Mouse (Mus musculus) cerebellum, adult 2 months (tissue): Measurements from ENCODE around the gene Mief1. TPM values are rescaled to one million over a fixed set of nuclear protein-coding genes. Genes with fewer than 3 reads are reported as not detected.

Experiments used
- DNase-seq, 2 experiments: peaks; one replicate each; pipeline ENCODE4 v3.0.0; 2021
- H3K27ac ChIP-seq: fragments of 200-500 bp; 2 replicates; pipeline ENCODE4 v1.5.1; 2012; ENCODE audit warnings: low read length, control low read depth, inconsistent platforms; ENCODE audit not compliant: insufficient read depth
- H3K27me3 ChIP-seq: fragments of 200-500 bp; 2 replicates; pipeline ENCODE4 v1.6.1; 2012; ENCODE audit warnings: inconsistent platforms, mild to moderate bottlenecking, low read length, moderate library complexity; ENCODE audit not compliant: control insufficient read depth, insufficient read depth
- H3K4me1 ChIP-seq: fragments of 200-500 bp; 2 replicates; pipeline ENCODE4 v1.6.1; 2011; ENCODE audit warnings: low read length; ENCODE audit not compliant: control insufficient read depth, insufficient read depth
- H3K4me3 ChIP-seq: fragments of 200-500 bp; replicated peaks from 2 replicates; pipeline ENCODE3; 2011; ENCODE audit warnings: mild to moderate bottlenecking, low read depth, low read length, control low read depth; ENCODE audit not compliant: insufficient read depth
- CTCF ChIP-seq: fragments of 200-500 bp; IDR thresholded peaks from 2 replicates; pipeline ENCODE4 v1.5.1; 2011; ENCODE audit warnings: low read depth, mild to moderate bottlenecking, control low read depth, low read length, moderate library complexity, borderline replicate concordance; ENCODE audit not compliant: insufficient read depth
- POLR2A ChIP-seq: fragments of 200-500 bp; IDR thresholded peaks from 2 replicates; pipeline ENCODE4 v1.6.1; 2011; ENCODE audit warnings: low read length, control low read depth, borderline replicate concordance; ENCODE audit not compliant: insufficient read depth
- WGBS: fragments of 180-500 bp; shearing (Covaris S2); methylation state at CpG from one replicate; pipeline ENCODE4 v1.1.7; 2018; 5-methylcytosine and 5-hydroxymethylcytosine counted together
- polyA plus RNA-seq: library from polyadenylated mRNA; depleted of rRNA; stranded (reverse); fragments of >200 nt; gene quantifications from 2 replicates; pipeline ENCODE4 v1.2.3, GENCODE M21; 2012

The Mief1 gene
- polyA plus RNA-seq, 1 experiment = 18.4 TPM

DNA sequence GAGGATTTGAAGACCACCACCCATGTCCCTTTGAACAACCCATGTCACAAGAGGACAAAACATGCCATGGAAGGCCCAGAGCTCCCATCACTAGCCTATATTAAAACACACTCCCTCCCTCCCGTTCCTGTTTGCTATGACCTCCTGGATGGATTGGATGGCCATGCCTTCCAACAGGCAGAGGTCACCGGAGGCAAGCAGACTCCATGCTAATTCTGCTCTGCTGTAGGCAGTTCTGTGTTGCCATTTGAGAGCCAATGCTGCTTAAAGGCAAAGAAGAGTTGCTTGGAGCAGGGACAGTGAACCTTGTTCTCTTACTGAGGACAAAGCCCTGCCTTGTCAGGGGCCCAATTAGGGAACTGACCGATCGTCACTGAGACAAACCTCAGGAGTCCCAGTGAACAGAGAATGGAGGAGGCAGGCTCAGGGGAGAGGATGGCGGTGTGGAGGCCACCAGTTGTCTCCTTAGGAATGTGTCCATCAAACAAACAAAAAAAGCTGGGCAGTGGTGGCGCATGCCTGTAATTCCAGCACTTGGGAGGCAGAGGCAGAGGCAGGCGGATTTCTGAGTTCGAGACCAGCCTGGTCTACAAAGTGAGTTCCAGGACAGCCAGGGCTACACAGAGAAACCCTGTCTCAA is 25.7 kb downstream of the Mief1 start:
- DNase-seq = no peak
- TF ChIP-seq CTCF = no peak
- no peak for TF ChIP-seq POLR2A
- Histone ChIP-seq H3K27me3 (no peaks in the 10 kb centered on the region), H3K4me3 (no peak overlapping the region), H3K4me1 (peaks cover 25% of the 10 kb centered on the region), H3K27ac (no peak overlapping the region)
- WGBS = 61% methylated on average over 8 of the region's 8 CpGs

DNA sequence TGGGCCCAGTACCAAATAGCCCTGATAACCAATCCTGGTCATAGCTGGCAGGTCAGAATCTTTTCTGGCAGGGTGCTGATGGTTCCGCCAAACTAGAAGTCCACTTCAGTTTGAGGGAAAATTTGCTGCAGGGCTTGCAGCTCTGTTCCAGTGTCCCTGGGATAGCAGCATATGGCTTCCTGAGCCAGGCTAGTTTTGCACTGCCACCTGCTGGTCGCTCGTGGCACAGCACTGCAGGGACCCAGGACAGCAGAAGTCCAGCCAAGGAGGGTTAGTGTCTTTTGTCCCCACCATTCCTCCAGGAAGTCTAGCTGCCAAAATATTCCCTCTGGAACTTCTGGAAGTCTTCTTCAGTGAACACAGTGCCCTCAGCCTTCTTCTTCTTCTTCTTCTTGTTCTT is 26.9 kb downstream of the Mief1 start:
- peak; percentile 87 to 92 for DNase-seq
- Histone ChIP-seq H3K4me1 (peaks cover 25% of the 10 kb centered on the region), H3K4me3 (no peak overlapping the region), H3K27ac (no peak overlapping the region), H3K27me3 (no peaks in the 10 kb centered on the region)
- TF ChIP-seq CTCF (peak; percentile 99), POLR2A (no peak)
- 1% methylated on average over 3 of the region's 3 CpGs for WGBS

DNA sequence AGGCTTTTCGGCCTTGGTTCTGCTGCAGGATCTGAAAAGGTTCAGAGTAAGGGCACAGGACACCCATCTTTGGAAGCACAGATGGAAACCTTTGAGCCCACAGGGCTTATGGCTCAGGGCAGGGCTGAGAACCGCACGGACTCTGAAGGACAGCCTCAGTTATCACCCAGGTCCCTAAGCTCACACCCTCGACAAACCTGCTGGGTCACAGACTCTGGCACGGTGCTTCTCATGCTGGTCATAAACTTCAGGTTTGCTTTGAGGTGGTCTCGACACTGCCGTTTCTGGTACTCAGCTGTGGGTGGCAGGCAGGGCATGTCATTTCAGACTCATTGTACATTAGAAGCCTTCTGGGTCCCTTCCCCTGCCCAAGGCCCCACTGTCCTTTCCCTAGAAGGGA is 27.3 kb downstream of the Mief1 start:
- peaks cover 25% of the 10 kb centered on the region for H3K4me1 ChIP-seq
- WGBS = 78% methylated on average over 7 of the region's 7 CpGs

DNA sequence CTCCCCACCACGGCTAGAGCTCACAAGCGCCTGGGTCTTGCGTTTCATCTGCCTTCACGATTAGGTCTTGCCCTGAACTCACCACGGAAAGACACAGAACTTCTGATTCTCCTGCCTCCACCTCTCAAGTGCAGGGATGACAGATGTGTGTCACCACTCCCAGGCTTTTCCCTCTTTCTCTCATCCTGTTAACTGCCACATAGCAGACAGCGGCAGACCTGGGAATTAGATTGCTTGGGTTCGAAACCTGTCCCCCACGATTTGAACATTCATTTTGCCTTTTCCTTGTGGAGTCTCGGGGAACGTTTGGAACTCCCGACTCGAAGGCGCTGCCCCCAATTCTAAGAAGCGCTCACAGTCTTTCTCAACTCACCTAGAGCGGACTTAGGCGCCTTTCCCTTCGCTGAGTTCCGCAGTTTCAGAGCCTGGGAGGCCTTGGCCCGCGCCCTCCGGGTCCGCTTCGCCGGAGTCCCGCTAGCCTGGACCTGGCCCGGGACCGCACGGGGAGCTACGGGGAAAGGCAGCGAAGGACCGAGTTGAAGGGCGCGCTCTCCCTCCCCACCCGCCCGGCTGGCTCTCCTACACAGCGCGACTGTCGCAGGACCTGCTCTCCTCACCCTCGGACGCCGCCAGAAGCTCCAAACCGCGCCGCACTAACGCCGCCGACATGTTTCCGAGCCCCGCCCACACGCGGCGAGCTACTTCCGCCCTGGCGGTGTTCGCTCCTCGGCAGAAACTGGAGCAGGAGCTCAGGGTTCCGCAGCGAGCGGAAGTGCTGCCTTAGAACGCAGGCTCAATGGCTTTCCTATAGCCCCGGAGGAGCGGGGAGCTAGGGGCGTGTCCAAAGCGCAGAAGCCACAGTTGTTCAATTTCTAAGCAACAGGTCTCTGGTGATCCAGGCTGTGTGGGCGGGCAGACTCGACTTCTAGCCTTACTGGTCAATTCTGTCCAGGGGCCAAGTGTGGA is 30.1 kb downstream of the Mief1 start, which contains the start of gene Rps19bp1:
Gene Rps19bp1, minus strand, starts transcription at position 706 of the 966 bp plus-strand sequence.
- peaks cover 8% of the 10 kb centered on the region for H3K4me1 ChIP-seq
- peak; percentile 86 to 87 for DNase-seq
- no peaks in the 10 kb centered on the region for H3K27me3 ChIP-seq
- no peak within 1 kb of the TSS; the same call in 1 of the 2 replicates for H3K27ac ChIP-seq
- peak within 1 kb of the TSS; percentile 79 for H3K4me3 ChIP-seq
- TF ChIP-seq CTCF = no peak
- TF ChIP-seq POLR2A = peak; percentile 76; the same call in 1 of the 2 replicates
- WGBS = 2% methylated on average over 66 of the region's 66 CpGs

More for the DNA sequence above, 27.3 kb downstream of the Mief1 start:
- TF ChIP-seq POLR2A (no peak), CTCF (no peak)
- Histone ChIP-seq H3K4me3 (no peak overlapping the region), H3K27me3 (no peaks in the 10 kb centered on the region), H3K27ac (no peak overlapping the region)
- DNase-seq = no peak

DNA sequence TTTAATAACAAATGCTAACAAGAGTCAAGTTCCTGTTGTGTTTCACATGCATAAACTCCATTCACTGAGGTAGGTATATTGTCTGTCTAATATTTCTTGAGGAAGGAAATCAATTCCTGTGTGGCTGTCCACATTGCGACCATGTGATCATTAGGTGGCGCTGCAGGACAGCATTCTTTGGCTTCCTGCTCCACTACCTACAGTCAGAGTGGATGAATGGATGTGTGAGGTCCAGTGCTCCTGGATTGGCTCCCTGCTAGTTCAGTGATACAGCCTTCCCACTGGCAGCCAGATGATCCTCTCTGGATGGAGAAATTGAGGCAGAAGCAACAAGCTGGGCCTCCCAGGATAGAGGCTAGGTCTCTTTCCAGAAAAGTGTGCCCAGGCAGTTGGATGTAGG is 32.5 kb downstream of the Mief1 start:
- H3K4me1 ChIP-seq = peaks cover 4% of the 10 kb centered on the region; the same call in 1 of the 2 replicates

DNA sequence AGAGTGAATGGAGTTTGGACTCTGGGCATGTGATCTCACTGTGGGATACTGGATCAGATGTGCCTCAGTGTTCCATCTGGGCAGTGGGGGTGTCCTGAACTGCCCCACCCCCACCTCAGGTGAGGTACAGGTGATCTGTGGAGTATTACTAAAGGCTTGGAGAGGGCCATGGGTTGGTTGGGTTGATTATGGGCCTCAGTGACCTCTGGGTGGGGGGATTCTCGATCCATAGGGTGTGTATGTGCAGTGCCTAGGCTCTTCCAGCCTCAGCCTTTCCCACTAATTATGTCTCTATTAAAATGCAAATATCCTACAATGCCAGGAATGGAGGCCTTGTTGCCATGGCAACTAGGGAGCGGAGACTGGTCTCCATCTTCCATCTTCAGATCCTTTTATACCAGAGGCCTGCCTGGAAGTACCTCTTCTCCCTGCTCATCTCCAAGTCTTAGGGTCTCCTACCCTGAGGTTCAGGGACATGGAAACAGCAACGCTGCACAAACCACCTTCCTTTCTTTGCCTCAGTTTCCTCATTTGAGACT is 38.1 kb downstream of the Mief1 start:
- Histone ChIP-seq H3K27me3 (no peaks in the 10 kb centered on the region), H3K4me3 (no peak overlapping the region), H3K27ac (no peak overlapping the region), H3K4me1 (peaks cover 5% of the 10 kb centered on the region)
- TF ChIP-seq POLR2A (no peak), CTCF (no peak)
- no peak for DNase-seq
- WGBS = 81% methylated on average over 3 of the region's 3 CpGs

More for the DNA sequence above, 32.5 kb downstream of the Mief1 start:
- H3K27ac ChIP-seq = no peak overlapping the region
- peak; percentile 95 for TF ChIP-seq CTCF
- TF ChIP-seq POLR2A = no peak
- H3K4me3 ChIP-seq = no peak overlapping the region
- WGBS = 0% methylated on average over 2 of the region's 2 CpGs
- peak; percentile 87 for DNase-seq
- H3K27me3 ChIP-seq = no peaks in the 10 kb centered on the region

DNA sequence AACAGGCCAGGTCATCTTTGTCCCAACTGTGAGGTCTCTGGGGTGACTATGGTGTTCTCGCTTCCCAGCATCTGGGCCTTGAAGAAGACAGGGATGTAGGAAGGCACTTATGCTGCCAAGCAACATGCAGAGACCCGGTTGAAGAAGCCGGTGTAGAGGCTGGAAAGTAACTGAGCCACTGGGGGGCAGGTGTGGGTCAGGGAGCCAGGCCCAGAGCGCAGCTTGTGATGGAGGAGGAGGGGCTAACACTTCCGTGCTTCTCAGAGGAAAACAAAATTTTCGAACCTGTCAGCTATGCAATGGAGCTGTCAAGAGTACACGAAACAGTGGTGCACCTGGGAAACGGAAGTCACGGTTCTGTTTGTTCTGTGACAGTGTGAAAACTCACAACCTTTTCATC is 43.3 kb downstream of the Mief1 start:
- DNase-seq = peak; percentile 66 to 70
- Histone ChIP-seq H3K27ac (no peak overlapping the region), H3K27me3 (no peaks in the 10 kb centered on the region), H3K4me1 (peaks cover 28% of the 10 kb centered on the region), H3K4me3 (no peak overlapping the region)
- WGBS = 16% methylated on average over 9 of the region's 9 CpGs
- TF ChIP-seq CTCF (peak; percentile 71), POLR2A (no peak)
